Mouse (Mus musculus) cerebellum, postnatal 36 days (tissue): ENCODE data around the gene Ugt1a2.
"Not testable (repeated sequence)": the region's sequence is repeated elsewhere in the genome, so short reads cannot be mapped to it uniquely, and the experiment has no call there.

Source experiments
- DNase-seq, 2 experiments: peaks; one replicate each; pipeline ENCODE4 v3.0.0; 2021 to 2022; ENCODE audit warnings: mixed read lengths in 2 of 2

The Ugt1a2 gene

DNA sequence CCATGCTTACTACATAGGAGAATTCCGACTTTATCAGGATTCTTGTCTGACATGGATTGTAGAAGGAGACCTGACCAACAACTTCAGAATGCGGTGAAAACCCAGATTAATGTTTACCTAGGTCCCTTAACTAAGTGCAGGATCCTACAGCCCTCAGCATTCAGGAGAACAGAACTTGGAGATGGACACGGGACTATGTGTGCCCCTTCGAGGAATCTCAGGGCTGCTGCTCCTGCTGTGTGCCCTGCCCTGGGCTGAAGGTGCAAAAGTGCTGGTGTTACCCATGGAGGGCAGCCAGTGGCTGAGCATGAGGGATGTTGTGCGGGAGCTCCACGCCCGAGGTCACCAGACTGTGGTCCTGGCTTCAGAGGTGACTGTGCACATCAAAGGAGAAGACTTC, at the start of gene Ugt1a2:
Gene Ugt1a2 (plus strand): TSS at position 146 of the 400 bp plus-strand sequence.
- no peak for DNase-seq

DNA sequence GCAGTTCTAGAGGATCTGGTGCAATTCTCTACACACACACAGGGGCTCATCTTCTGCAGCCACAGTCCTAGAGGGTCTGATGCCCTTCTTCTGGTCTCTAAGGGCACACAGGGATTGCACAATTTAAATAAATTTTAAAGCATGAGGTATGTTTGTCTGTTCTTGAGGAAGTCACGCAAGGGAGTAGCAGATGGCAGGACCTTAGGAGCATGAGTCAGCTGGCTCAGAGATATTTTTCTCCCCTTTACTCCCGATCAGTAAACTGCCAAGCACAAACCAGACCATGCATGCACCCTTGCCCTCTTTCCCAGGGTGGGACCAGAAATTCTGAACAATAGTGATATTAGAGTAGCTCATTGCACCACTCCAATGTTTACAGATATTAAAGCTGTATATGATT, 42.0 kb upstream of the Ugt1a2 start:
- peak in 1 of 2 experiments; percentile 26 for DNase-seq

- no peak for DNase-seq
These were observed 34.7 kb upstream of the Ugt1a2 start, which contains the start of gene Ugt1a5 for GRCm38 (mm10) chr1:88165711-88166110. Ugt1a5 (plus strand) TSS chr1:88166012.

DNA sequence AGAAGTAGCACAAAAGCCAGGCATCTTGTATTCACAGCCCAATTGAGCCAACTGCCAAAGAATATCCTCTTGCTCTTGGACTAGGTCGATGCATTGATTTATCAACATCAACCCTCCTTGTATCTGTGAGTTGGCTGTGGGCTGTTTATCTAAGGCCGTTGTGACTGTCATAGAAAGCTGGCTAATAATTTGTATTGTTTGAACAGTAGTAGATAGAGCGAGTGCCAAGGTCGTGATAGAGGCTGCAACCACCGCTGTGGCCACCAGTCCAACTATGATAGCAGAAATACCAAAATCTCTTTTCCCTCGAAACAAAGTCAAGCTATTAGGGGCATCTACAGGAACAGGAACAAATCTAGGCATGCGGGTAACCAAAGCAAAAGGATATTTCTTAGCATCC, 28.2 kb upstream of the Ugt1a2 start:
- not testable (repeated sequence) for DNase-seq

DNA sequence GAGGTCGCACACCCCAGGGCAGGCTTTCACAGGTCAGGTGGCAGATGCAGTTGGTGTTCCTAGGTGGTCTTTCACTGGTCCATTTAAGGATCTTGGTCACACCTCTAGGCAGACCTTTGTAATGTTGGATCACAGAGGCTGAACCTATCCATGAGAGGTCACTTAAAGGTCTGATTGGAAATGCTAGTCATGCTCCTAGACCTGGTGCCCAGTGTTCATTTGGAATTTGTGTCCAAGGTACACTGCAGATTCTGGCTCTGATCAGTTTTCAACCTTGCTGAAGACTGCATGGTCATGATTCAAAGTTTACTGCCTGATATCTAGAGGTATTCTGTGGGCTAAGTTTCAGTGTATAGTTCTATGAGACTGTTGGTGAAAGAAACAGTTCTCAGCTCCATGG, 20.7 kb upstream of the Ugt1a2 start:
- no peak for DNase-seq

GRCm38 (mm10) chr1:88186325-88186935, 14.0 kb upstream of the Ugt1a2 start:
- no peak for DNase-seq

GRCm38 (mm10) chr1:88192136-88192535, 8.3 kb upstream of the Ugt1a2 start:
- DNase-seq = no peak

DNA sequence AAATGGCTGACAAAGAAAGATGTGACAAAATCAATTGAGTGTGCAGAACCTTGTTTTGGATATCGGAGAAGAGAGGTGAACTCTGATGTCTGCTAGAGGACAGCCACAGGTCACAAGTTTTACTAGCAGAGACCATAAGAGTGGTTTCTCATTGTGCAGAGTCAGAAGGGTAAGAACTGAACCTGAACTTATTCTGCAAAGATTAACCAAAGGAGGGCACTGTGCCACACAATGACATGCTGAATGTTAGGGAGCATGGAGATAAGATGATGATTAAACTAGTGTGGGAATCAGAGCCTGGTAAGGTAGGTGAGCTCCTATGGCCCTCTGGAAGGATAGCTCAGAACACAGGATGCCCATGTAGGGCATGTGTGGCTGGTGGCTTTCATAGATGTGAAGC, 4.7 kb upstream of the Ugt1a2 start:
- DNase-seq = no peak

- DNase-seq = no peak
These were observed 3.0 kb upstream of the Ugt1a2 start for GRCm38 (mm10) chr1:88197443-88197842.

DNA sequence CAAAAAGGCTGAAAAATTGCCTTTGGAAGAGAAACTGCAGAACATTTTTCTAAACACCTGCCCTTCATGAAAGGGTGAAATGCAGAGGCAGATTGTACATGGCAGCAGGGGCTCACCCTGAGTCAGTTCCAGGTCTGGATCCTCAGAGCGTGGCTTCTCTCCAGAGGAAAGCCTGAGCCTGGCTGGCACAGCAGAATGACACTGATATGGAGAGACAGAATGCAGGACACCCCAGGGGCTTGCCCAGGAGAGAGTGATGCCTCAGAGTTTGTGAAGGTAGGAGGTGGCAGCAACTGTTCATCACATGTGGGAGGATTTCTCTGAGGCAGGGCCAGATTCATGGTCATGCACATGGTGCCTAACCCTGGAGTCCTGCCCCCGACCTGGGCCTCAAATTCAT, 405 bp upstream of the Ugt1a2 start:
- DNase-seq = peak; percentile 47 to 49

GRCm38 (mm10) chr1:88205294-88205922, 5.0 kb downstream of the Ugt1a2 start, which contains the start of gene Dnajb3:
Dnajb3 (minus strand) TSS chr1:88205782.
- peak; percentile 84 to 87 for DNase-seq

- DNase-seq = no peak
These were observed 6.6 kb downstream of the Ugt1a2 start for GRCm38 (mm10) chr1:88206843-88207479.

DNA sequence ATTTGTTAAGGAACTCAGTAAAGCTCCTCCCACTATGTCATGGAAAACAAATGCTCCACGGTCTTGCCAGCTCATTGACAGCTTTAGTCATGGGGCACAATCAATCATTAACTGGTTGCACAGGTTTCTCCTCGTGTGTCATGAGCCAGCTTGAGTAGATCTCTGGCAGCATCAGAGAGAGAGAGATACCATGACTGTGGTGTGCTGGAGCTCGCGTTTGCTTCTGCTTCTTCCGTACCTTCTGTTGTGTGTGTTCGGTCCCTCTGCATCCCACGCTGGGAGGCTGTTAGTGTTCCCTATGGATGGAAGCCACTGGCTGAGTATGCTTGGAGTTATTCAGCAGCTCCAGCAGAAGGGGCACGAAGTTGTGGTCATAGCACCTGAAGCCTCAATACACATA, 11.4 kb downstream of the Ugt1a2 start, which contains the start of gene Ugt1a1:
Gene Ugt1a1 (plus strand): TSS at position 148 of the 400 bp plus-strand sequence.
- no peak for DNase-seq

DNA sequence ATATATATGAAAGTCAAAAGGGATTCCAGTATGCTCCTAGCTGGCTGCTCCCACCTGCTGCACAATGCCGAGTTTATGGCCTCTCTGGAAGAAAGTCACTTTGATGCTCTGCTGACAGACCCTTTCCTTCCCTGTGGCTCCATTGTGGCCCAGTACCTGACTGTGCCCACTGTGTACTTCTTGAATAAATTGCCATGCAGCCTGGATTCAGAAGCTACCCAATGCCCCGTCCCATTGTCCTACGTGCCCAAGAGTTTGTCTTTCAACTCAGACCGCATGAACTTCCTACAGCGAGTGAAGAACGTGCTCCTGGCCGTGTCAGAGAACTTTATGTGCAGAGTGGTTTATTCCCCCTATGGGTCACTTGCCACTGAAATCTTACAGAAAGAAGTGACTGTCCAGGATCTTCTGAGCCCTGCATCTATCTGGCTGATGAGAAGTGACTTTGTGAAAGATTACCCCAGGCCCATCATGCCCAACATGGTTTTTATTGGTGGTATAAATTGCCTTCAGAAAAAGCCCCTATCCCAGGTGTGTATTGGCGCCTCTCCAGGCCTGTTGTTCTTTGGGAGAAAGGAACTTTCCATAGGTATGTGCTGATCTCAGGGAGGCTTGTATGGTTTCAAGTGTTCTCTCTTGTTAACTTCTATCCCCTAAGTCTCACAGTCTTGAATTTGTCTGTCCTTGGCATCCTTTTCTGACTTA, 12.1 kb downstream of the Ugt1a2 start:
- DNase-seq = no peak

GRCm38 (mm10) chr1:88213061-88213460, 12.7 kb downstream of the Ugt1a2 start:
- DNase-seq = no peak

- no peak for DNase-seq
These were observed 13.5 kb downstream of the Ugt1a2 start for GRCm38 (mm10) chr1:88213766-88214461.

GRCm38 (mm10) chr1:88214462-88214952, 14.1 kb downstream of the Ugt1a2 start:
- no peak for DNase-seq

DNA sequence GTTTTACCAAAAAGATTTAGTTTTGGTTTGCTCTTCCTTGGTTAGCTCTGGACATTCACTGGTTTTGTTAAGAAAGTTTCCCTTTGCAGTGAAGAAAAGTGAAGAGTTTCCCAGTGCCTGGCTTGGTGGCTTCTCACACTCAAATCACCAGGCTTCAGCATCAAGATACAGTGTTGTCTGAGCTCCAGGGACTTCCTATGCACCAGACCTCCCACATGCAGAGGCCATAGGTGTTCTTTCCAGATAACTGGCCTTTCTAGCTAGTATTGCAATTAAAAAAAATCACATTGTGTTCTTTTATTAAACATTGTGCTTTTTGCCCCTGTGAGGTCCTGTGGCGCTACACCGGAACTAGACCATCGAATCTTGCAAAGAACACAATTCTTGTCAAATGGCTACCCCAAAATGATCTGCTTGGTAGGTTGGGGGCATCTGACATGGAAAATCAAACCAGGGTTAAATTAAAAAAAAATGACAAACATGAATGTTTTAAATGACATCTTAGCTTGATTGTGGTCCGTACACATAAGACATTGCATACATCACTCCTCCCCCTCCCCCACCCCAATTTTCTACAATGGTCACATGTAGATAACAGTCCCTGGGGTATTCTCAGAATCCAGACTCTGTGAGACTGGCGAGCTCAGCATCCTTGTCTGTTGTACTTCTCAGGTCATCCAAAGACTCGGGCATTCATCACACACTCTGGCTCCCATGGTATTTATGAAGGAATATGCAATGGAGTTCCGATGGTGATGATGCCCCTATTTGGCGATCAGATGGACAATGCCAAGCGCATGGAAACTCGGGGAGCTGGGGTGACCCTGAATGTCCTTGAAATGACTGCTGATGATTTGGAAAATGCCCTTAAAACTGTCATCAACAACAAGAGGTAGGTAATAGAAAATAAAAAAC, 15.3 kb downstream of the Ugt1a2 start:
- no peak for DNase-seq

DNA sequence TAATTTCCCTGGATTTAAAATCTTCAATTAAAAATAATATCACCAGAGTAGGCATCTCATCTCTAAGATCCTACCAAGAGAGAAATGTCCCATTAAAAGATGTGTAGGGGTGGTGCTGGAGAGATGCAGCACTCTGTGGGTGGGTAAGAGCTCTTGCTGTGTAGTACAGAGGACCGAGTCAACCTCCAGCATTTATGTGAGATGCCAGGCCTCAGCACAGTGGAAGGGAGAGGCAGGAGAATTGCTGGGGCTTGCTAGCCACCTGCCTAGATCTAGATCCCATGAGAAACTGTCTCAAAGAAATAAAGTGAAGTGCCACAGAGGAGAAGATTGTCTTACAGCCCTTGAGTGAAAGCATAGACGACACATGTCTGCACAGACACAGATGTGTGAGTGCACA, 16.1 kb downstream of the Ugt1a2 start:
- DNase-seq = no peak

DNA sequence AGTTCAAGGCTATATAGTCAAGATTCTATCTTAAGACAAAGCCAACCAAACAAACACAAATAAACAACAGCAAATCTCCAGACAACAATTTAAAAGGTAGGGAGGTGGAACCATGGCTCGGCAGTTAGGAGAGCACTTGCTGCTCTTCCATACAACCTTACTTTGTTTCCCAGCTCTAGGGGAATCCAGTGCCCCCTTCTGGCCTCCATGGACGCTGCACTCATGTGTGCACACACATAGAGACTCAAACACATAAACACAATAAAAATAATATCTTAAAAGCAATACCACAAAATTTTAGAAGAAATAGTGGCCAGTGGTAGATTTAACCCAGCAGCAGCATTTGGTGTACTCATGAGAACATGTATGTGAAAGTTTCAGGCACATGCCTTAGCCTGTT, 16.7 kb downstream of the Ugt1a2 start:
- no peak for DNase-seq

DNA sequence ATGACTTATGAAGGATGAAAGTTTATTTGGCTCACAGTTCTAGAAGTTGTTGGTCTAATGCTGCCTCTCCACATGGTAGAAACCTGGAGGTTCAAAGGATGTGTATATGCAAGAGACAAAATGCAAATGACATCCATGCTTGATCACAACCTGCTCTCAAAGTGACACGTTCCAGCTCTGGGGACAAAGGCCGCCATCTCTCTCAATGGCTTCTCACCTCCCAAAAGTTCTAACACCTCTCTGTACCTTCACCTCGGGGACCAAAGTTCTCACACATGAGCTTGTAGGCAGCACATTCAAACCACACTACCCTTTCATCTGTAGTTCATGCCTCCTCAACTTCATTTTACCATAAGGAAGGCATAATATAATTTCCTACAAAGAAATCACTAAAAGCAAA, 17.2 kb downstream of the Ugt1a2 start:
- DNase-seq = no peak
